In genomic region chr1:170056214-170056613, GRCm38 (mm10) we compare ENCODE assay signal across 11 mouse cellular contexts. TPM values are rescaled to one million over a fixed set of nuclear protein-coding genes. Genes with fewer than 3 reads are reported as not detected.
DNase-seq lines count a peak whose midpoint lies in the region; ATAC-seq and TF ChIP-seq lines count a peak whose summit lies in the region.
"Had no signal": no experiment of that assay in that cellular context is flagged by ENCODE, and none has a peak within 500 bp of the region (broad histone marks: within the 10 kb centered on the region; RNA-seq: fewer than 3 reads in every experiment).

No protein-coding gene starts in this region.

- H3K4me3 ChIP-seq in hindbrain, embryonic 10.5 days: no peak overlapping the region
- H3K4me3 ChIP-seq in hindbrain, embryonic 12.5 days: no peak overlapping the region
- H3K4me3 ChIP-seq in embryonic fibroblast, embryonic 13.5 days (ENCODE audit: insufficient read depth, low read length): no peak overlapping the region
- H3K4me3 ChIP-seq in left cerebral cortex, adult 2 months: no peak overlapping the region

- H3K9me3 ChIP-seq in hindbrain, embryonic 10.5 days: peaks cover 5% of the 10 kb centered on the region; the same call in 1 of the 2 replicates
- H3K9me3 ChIP-seq in hindbrain, embryonic 12.5 days (replicated peaks): 0 out of 2 replicates have a peak, but pooled peaks cover 6% of the 10 kb centered on the region

- peaks cover 6% of the 10 kb centered on the region; the same call in 1 of the 2 replicates for H3K4me1 ChIP-seq in hindbrain, embryonic 10.5 days (replicated peaks)
- peaks cover 6% of the 10 kb centered on the region; the same call in 1 of the 2 replicates for H3K4me1 ChIP-seq in hindbrain, embryonic 12.5 days
- peaks cover 30% of the 10 kb centered on the region for H3K4me1 ChIP-seq in embryonic fibroblast, embryonic 13.5 days (ENCODE audit: control insufficient read depth, insufficient read depth, low read length)

- DNase-seq in hindbrain, embryonic 10.5 days (ENCODE audit: low spot score): no peak
- DNase-seq in heart, postnatal 14 days: peak; percentile 60 to 66
- peak; percentile 66 to 74 for DNase-seq in kidney, postnatal 4 days
- DNase-seq in left cerebral cortex, adult 2 months (ENCODE audit: extremely low spot score in 1 of 2, low spot score in 2 of 2): no peak
- no peak for DNase-seq in right cerebral cortex, postnatal 25 days
- no peak for DNase-seq in layer of hippocampus, adult 8-10 months (ENCODE audit: low spot score in 2 of 2)

- 76% methylated on average over 6 of the region's 6 CpGs for WGBS in hindbrain, embryonic 10.5 days
- WGBS in hindbrain, embryonic 12.5 days: 62% methylated on average over 6 of the region's 6 CpGs

- TF ChIP-seq CTCF in embryonic fibroblast, embryonic 13.5 days (IDR thresholded peaks at IDR 0.05; ENCODE audit: borderline replicate concordance, insufficient read depth, low read length): no peak
- TF ChIP-seq CTCF in left cerebral cortex, adult 2 months (IDR thresholded peaks at IDR 0.05): no peak

- no peaks in the 10 kb centered on the region for H3K27me3 ChIP-seq in hindbrain, embryonic 10.5 days (ENCODE audit: insufficient read depth, poor library complexity, severe bottlenecking)
- H3K27me3 ChIP-seq in hindbrain, embryonic 12.5 days: no peaks in the 10 kb centered on the region

- no peak for TF ChIP-seq POLR2A in embryonic fibroblast, embryonic 13.5 days (IDR thresholded peaks at IDR 0.05; ENCODE audit: low read depth, low read length)

- H3K36me3 ChIP-seq in hindbrain, embryonic 10.5 days: no peaks in the 10 kb centered on the region
- H3K36me3 ChIP-seq in hindbrain, embryonic 12.5 days: no peaks in the 10 kb centered on the region

- no peak; the same call in 1 of the 2 replicates for ATAC-seq in hindbrain, embryonic 12.5 days (ENCODE audit: low FRiP score)
- ATAC-seq: forebrain, embryonic 16.5 days; intestine, embryonic 16.5 days; midbrain, embryonic 16.5 days had no signal

- 0 out of 2 replicates have a peak overlapping the region, but pooled peaks have one; percentile 29 for H3K27ac ChIP-seq in hindbrain, embryonic 10.5 days
- H3K27ac ChIP-seq in hindbrain, embryonic 12.5 days: no peak overlapping the region
- peak overlapping the region; percentile 49 for H3K27ac ChIP-seq in embryonic fibroblast, embryonic 13.5 days (ENCODE audit: insufficient read depth, low read length)
- H3K27ac ChIP-seq in left cerebral cortex, adult 2 months: no peak overlapping the region

- intact Hi-C loops in heart, postnatal 14 days (cut with DNase I): no loop called here
- intact Hi-C loops in left cerebral cortex, adult 2 months (cut with DNase I): no loop called here

- no peak overlapping the region for H3K9ac ChIP-seq in hindbrain, embryonic 12.5 days

- H3K4me2 ChIP-seq in hindbrain, embryonic 12.5 days (replicated peaks): no peak overlapping the region

RNA-seq across cellular contexts. Expression of gene Ddr2, which starts 54.3 kb away (rescaled TPM):
- polyA plus RNA-seq in hindbrain, embryonic 10.5 days (2016; fragmentation: Nextera tagmentation; extraction: Ambion mirVana): 30.1 TPM in 2 replicates
- polyA plus RNA-seq in hindbrain, embryonic 12.5 days (2016; fragmentation: Nextera tagmentation; extraction: Ambion mirVana): 42.1 and 52.5 TPM in 2 replicates
- 254 and 299 TPM in 2 replicates for polyA plus RNA-seq in embryonic fibroblast, embryonic 13.5 days (2011; ENCODE audit: insufficient read length, low read depth, missing spikeins)
- total RNA-seq in heart, postnatal 14 days (2021): 10 to 100 TPM; 25.3 to 26.8 TPM
- 1 to 10 TPM; 5.7 to 7.2 TPM for total RNA-seq in left cerebral cortex, adult 2 months (2021)
- total RNA-seq in layer of hippocampus, adult 8-10 months (2022): 1 to 10 TPM; 5.3 to 7.2 (median 6.8) TPM

Comparison
In these comparisons a context has a peak if more than half of its experiments do, and no peak if none do; other contexts are left out.
1. H3K27ac ChIP-seq: peak in hindbrain, embryonic 10.5 days (single experiment) and embryonic fibroblast, embryonic 13.5 days (single experiment); none in hindbrain, embryonic 12.5 days (single experiment) and left cerebral cortex, adult 2 months (single experiment).
2. DNase-seq: peak in heart, postnatal 14 days (2 of 2) and kidney, postnatal 4 days (2 of 2); none in hindbrain, embryonic 10.5 days (single experiment), left cerebral cortex, adult 2 months (0 of 2), right cerebral cortex, postnatal 25 days (single experiment) and layer of hippocampus, adult 8-10 months (0 of 2).